Mouse (Mus musculus) hindbrain, embryonic 15.5 days (tissue): ENCODE measurements around the gene 4833427G06Rik. TPM values are rescaled to one million over a fixed set of nuclear protein-coding genes. Genes with fewer than 3 reads are reported as not detected.
A peak's percentile ranks its signal among the peaks of the same experiment; 100 is the strongest.

Experiments used
- ATAC-seq: fragments of 200-750 bp; cut with Nextera tagmentation; 2 replicates; pipeline ENCODE4 v1.8.0; 2017; ENCODE audit warnings: low read depth, moderate number of reproducible peaks, moderate TSS enrichment; ENCODE audit not compliant: low FRiP score
- H3K27ac ChIP-seq: fragments of 300-500 bp; sonication (generic); replicated peaks from 2 replicates; pipeline ENCODE4 v1.5.1; 2015; ENCODE audit warnings: mild to moderate bottlenecking, inconsistent platforms
- H3K27me3 ChIP-seq: fragments of 300-500 bp; sonication (generic); 2 replicates; pipeline ENCODE4 v1.6.1; 2015; ENCODE audit warnings: control low read depth, inconsistent platforms
- H3K36me3 ChIP-seq: fragments of 300-500 bp; sonication (generic); 2 replicates; pipeline ENCODE4 v1.6.1; 2015; ENCODE audit warnings: control low read depth, inconsistent platforms
- H3K4me1 ChIP-seq: fragments of 300-500 bp; sonication (generic); replicated peaks from 2 replicates; pipeline ENCODE4 v1.6.1; 2015; ENCODE audit warnings: control low read depth, inconsistent platforms
- H3K4me2 ChIP-seq: fragments of 300-500 bp; sonication (generic); 2 replicates; pipeline ENCODE4 v1.6.1; 2015; ENCODE audit warnings: moderate library complexity, mild to moderate bottlenecking, inconsistent platforms
- H3K4me3 ChIP-seq: fragments of 300-500 bp; sonication (generic); 2 replicates; pipeline ENCODE4 v1.5.1; 2015; ENCODE audit warnings: mild to moderate bottlenecking, inconsistent platforms
- H3K9ac ChIP-seq: fragments of 300-500 bp; sonication (generic); 2 replicates; pipeline ENCODE4 v1.6.1; 2015; ENCODE audit warnings: inconsistent platforms
- H3K9me3 ChIP-seq: fragments of 300-500 bp; sonication (generic); 2 replicates; pipeline ENCODE4 v1.6.1; 2016; ENCODE audit warnings: control low read depth, inconsistent platforms
- WGBS: fragments of 180-500 bp; shearing (Covaris S2); methylation state at CpG from one replicate; pipeline ENCODE4 v1.1.7; 2015; 5-methylcytosine and 5-hydroxymethylcytosine counted together
- polyA plus RNA-seq: library from polyadenylated mRNA; unstranded; fragments of >200 nt; fragmentation: Nextera tagmentation; extraction: Ambion mirVana; gene quantifications from 2 replicates; pipeline ENCODE4 v1.2.1, GENCODE M21; 2015

4833427G06Rik gene
- polyA plus RNA-seq, 1 experiment from 2014 or later: 1.2 TPM

GRCm38 (mm10) chr9:51105751-51106150 is 3.9 kb upstream of the 4833427G06Rik start:
- 89% methylated on average over 2 of the region's 2 CpGs for WGBS
- no peaks in the 10 kb centered on the region for H3K9me3 ChIP-seq
- ATAC-seq: no peak

GRCm38 (mm10) chr9:51103808-51104514 is 2.1 kb upstream of the 4833427G06Rik start:
- H3K9me3 ChIP-seq: no peaks in the 10 kb centered on the region
- H3K9ac ChIP-seq: peak overlapping the region; percentile 58
- peak; percentile 56 for ATAC-seq
- no peak overlapping the region for H3K27ac ChIP-seq
- no peaks in the 10 kb centered on the region for H3K36me3 ChIP-seq
- WGBS: 11% methylated on average over 30 of the region's 30 CpGs
- H3K27me3 ChIP-seq: peaks cover 9% of the 10 kb centered on the region
- H3K4me1 ChIP-seq: peaks cover 16% of the 10 kb centered on the region
- H3K4me3 ChIP-seq: peak overlapping the region; percentile 58
- H3K4me2 ChIP-seq: peak overlapping the region; percentile 100

More at GRCm38 (mm10) chr9:51105751-51106150, 3.9 kb upstream of the 4833427G06Rik start:
- Histone ChIP-seq H3K4me2 (no peak overlapping the region), H3K4me1 (peaks cover 16% of the 10 kb centered on the region), H3K27me3 (peaks cover 2% of the 10 kb centered on the region; the same call in 1 of the 2 replicates), H3K4me3 (no peak overlapping the region), H3K9ac (no peak overlapping the region), H3K27ac (no peak overlapping the region), H3K36me3 (no peaks in the 10 kb centered on the region)

GRCm38 (mm10) chr9:51102963-51103807 is 1.3 kb upstream of the 4833427G06Rik start:
- Histone ChIP-seq H3K36me3 (no peaks in the 10 kb centered on the region), H3K9me3 (no peaks in the 10 kb centered on the region), H3K4me1 (peaks cover 16% of the 10 kb centered on the region), H3K27me3 (peaks cover 9% of the 10 kb centered on the region), H3K4me3 (peak overlapping the region; percentile 58), H3K4me2 (peak overlapping the region; percentile 100), H3K27ac (no peak overlapping the region), H3K9ac (peak overlapping the region; percentile 58)
- 2% methylated on average over 42 of the region's 44 CpGs for WGBS
- peak; percentile 75 for ATAC-seq

GRCm38 (mm10) chr9:51096306-51096705 is 5.6 kb downstream of the 4833427G06Rik start:
- H3K9me3 ChIP-seq: no peaks in the 10 kb centered on the region
- peaks cover 7% of the 10 kb centered on the region for H3K27me3 ChIP-seq
- no peak overlapping the region for H3K27ac ChIP-seq
- H3K36me3 ChIP-seq: no peaks in the 10 kb centered on the region
- H3K9ac ChIP-seq: no peak overlapping the region
- WGBS: 58% methylated on average over 2 of the region's 2 CpGs
- no peak overlapping the region for H3K4me2 ChIP-seq
- ATAC-seq: no peak
- no peaks in the 10 kb centered on the region for H3K4me1 ChIP-seq
- no peak overlapping the region for H3K4me3 ChIP-seq

GRCm38 (mm10) chr9:51093697-51094096 is 8.2 kb downstream of the 4833427G06Rik start:
- Histone ChIP-seq H3K36me3 (no peaks in the 10 kb centered on the region), H3K4me2 (no peak overlapping the region), H3K4me1 (no peaks in the 10 kb centered on the region), H3K27ac (no peak overlapping the region), H3K9me3 (no peaks in the 10 kb centered on the region), H3K27me3 (no peaks in the 10 kb centered on the region), H3K9ac (no peak overlapping the region), H3K4me3 (no peak overlapping the region)
- no peak for ATAC-seq
- 80% methylated on average over 5 of the region's 5 CpGs for WGBS

GRCm38 (mm10) chr9:51081614-51082013 is 20.3 kb downstream of the 4833427G06Rik start:
- H3K4me2 ChIP-seq: no peak overlapping the region
- H3K4me1 ChIP-seq: peaks cover 7% of the 10 kb centered on the region
- H3K4me3 ChIP-seq: no peak overlapping the region
- H3K36me3 ChIP-seq: no peaks in the 10 kb centered on the region
- H3K9me3 ChIP-seq: no peaks in the 10 kb centered on the region
- ATAC-seq: no peak
- no peak overlapping the region for H3K9ac ChIP-seq
- WGBS: 86% methylated on average over 5 of the region's 5 CpGs
- peaks cover 7% of the 10 kb centered on the region; the same call in 1 of the 2 replicates for H3K27me3 ChIP-seq
- no peak overlapping the region for H3K27ac ChIP-seq

- peak; percentile 89 for ATAC-seq
- Histone ChIP-seq H3K9ac (peak within 1 kb of the TSS; percentile 29), H3K4me3 (peak within 1 kb of the TSS; percentile 34), H3K36me3 (no peaks in the 10 kb centered on the region), H3K9me3 (no peaks in the 10 kb centered on the region), H3K4me2 (peak within 1 kb of the TSS; percentile 56), H3K4me1 (peaks cover 12% of the 10 kb centered on the region), H3K27me3 (peaks cover 12% of the 10 kb centered on the region; the same call in 1 of the 2 replicates), H3K27ac (no peak within 1 kb of the TSS)
- 0% methylated on average over 14 of the region's 14 CpGs for WGBS
Measured at GRCm38 (mm10) chr9:51076979-51077315, 24.9 kb downstream of the 4833427G06Rik start, which contains the start of gene Layn. TSS of gene Layn (minus strand) at chr9:51077094.

GRCm38 (mm10) chr9:51076300-51076978 is 25.4 kb downstream of the 4833427G06Rik start:
- Histone ChIP-seq H3K9me3 (no peaks in the 10 kb centered on the region), H3K9ac (peak overlapping the region; percentile 29; the same call in 1 of the 2 replicates), H3K27ac (no peak overlapping the region)

GRCm38 (mm10) chr9:51075780-51076179 is 26.1 kb downstream of the 4833427G06Rik start:
- Histone ChIP-seq H3K9me3 (no peaks in the 10 kb centered on the region), H3K4me2 (peak overlapping the region; percentile 56), H3K27me3 (peaks cover 12% of the 10 kb centered on the region; the same call in 1 of the 2 replicates), H3K9ac (no peak overlapping the region), H3K36me3 (no peaks in the 10 kb centered on the region), H3K4me1 (peaks cover 12% of the 10 kb centered on the region), H3K4me3 (peak overlapping the region; percentile 34; the same call in 1 of the 2 replicates), H3K27ac (no peak overlapping the region)
- 25% methylated on average over 3 of the region's 3 CpGs for WGBS
- no peak for ATAC-seq

More at GRCm38 (mm10) chr9:51076300-51076978, 25.4 kb downstream of the 4833427G06Rik start:
- H3K36me3 ChIP-seq: no peaks in the 10 kb centered on the region
- peak overlapping the region; percentile 34 for H3K4me3 ChIP-seq
- H3K27me3 ChIP-seq: peaks cover 12% of the 10 kb centered on the region; the same call in 1 of the 2 replicates
- H3K4me1 ChIP-seq: peaks cover 12% of the 10 kb centered on the region
- 0 out of 2 replicates have a peak, but pooled peaks have one; percentile 23 for ATAC-seq
- WGBS: under 1% methylated on average over 17 of the region's 17 CpGs
- peak overlapping the region; percentile 56 for H3K4me2 ChIP-seq

- H3K4me1 ChIP-seq: no peaks in the 10 kb centered on the region; the same call in 1 of the 2 replicates
- no peak overlapping the region for H3K27ac ChIP-seq
- no peak overlapping the region for H3K4me3 ChIP-seq
- H3K4me2 ChIP-seq: no peak overlapping the region
- no peaks in the 10 kb centered on the region for H3K36me3 ChIP-seq
- no peaks in the 10 kb centered on the region for H3K9me3 ChIP-seq
- 0 out of 2 replicates have a peak, but pooled peaks cover 5% of the 10 kb centered on the region for H3K27me3 ChIP-seq
- no peak for ATAC-seq
- WGBS: 85% methylated on average over 4 of the region's 4 CpGs
- H3K9ac ChIP-seq: no peak overlapping the region
Measured at GRCm38 (mm10) chr9:51070801-51071200, 31.1 kb downstream of the 4833427G06Rik start.

- no peak for ATAC-seq
- WGBS: 61% methylated on average over 3 of the region's 3 CpGs
- Histone ChIP-seq H3K27ac (no peak overlapping the region), H3K36me3 (no peaks in the 10 kb centered on the region), H3K4me1 (no peaks in the 10 kb centered on the region), H3K4me3 (no peak overlapping the region), H3K4me2 (no peak overlapping the region), H3K27me3 (no peaks in the 10 kb centered on the region), H3K9me3 (no peaks in the 10 kb centered on the region), H3K9ac (no peak overlapping the region)
Measured at GRCm38 (mm10) chr9:51068202-51068601, 33.7 kb downstream of the 4833427G06Rik start.
